In the genomic region with DNA sequence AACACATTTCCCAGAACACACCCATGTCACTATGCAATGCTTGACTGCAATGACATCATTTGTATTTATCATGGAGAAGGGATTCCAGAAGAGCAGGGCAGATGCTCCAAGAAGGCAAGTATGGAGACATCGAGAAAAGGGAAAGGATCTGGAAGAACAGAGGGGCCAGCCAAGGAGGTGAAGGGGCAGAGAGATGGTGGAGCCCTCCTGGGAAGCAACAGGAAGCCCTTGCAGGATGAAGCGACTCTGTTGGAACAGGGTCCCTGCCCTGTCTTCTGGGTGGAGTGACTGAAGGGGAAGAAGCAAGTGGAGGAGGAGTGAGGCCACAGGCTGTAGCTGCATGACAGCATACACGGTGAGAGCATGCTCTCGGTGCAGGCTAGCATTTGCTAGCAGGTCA, we compare ENCODE assay signal across 16 mouse cellular contexts.
"Had no signal": no experiment of that assay in that cellular context is flagged by ENCODE, and none has a peak within 500 bp of the region (broad histone marks: within the 10 kb centered on the region; RNA-seq: fewer than 3 reads in every experiment).

No protein-coding gene starts in this region.

- DNase-seq: liver, postnatal 0 days; lung, adult 2 months; lung, postnatal 10 days; right cerebral cortex, postnatal 14 days; right cerebral cortex, postnatal 4 days; spleen, adult 18-20 months; thymus, adult 18-20 months; thymus, postnatal 14 days; thymus, postnatal 36 days had no signal

- H3K4me3 ChIP-seq: liver, embryonic 15.5 days; lung, embryonic 15.5 days; midbrain, embryonic 13.5 days; midbrain, embryonic 15.5 days; neural tube, embryonic 12.5 days had no signal

- H3K36me3 ChIP-seq: liver, embryonic 15.5 days; lung, embryonic 15.5 days; midbrain, embryonic 15.5 days; neural tube, embryonic 12.5 days had no signal

- ATAC-seq: liver, postnatal 0 days; midbrain, embryonic 13.5 days; midbrain, embryonic 15.5 days had no signal

- H3K27me3 ChIP-seq: liver, embryonic 15.5 days; lung, embryonic 15.5 days had no signal

- H3K9ac ChIP-seq: liver, embryonic 15.5 days; liver, postnatal 0 days; lung, embryonic 15.5 days; midbrain, embryonic 13.5 days; midbrain, embryonic 15.5 days; neural tube, embryonic 12.5 days had no signal

- H3K4me2 ChIP-seq: liver, embryonic 15.5 days; lung, embryonic 15.5 days; midbrain, embryonic 11.5 days; midbrain, embryonic 13.5 days; midbrain, embryonic 15.5 days; neural tube, embryonic 12.5 days had no signal

- H3K9me3 ChIP-seq: liver, embryonic 15.5 days; lung, embryonic 15.5 days; midbrain, embryonic 13.5 days; midbrain, embryonic 15.5 days; neural tube, embryonic 12.5 days had no signal

- H3K27ac ChIP-seq: liver, embryonic 15.5 days; lung, embryonic 15.5 days; macrophage; midbrain, embryonic 13.5 days; midbrain, embryonic 15.5 days; neural tube, embryonic 12.5 days had no signal

- H3K4me1 ChIP-seq: lung, embryonic 15.5 days had no signal
